Mouse (Mus musculus): ENCODE measurements around the gene Pgpep1l.
"Not testable (repeated sequence)": the region's sequence is repeated elsewhere in the genome, so short reads cannot be mapped to it uniquely, and the experiment has no call there.

The Pgpep1l gene

GRCm38 (mm10) chr7:68282304-68283132 is 18.5 kb upstream of the Pgpep1l start:
- DNase-seq (ENCODE audit: low read depth) = no peak

GRCm38 (mm10) chr7:68281341-68281740 is 17.3 kb upstream of the Pgpep1l start:
- no peak for DNase-seq (ENCODE audit: low read depth)

- DNase-seq (ENCODE audit: low read depth) = no peak
Measured at GRCm38 (mm10) chr7:68280352-68280869, 16.4 kb upstream of the Pgpep1l start.

- no peak for DNase-seq (ENCODE audit: low read depth)
Measured at GRCm38 (mm10) chr7:68279481-68279880, 15.4 kb upstream of the Pgpep1l start.

GRCm38 (mm10) chr7:68278908-68279307 is 14.9 kb upstream of the Pgpep1l start:
- no peak for DNase-seq (ENCODE audit: low read depth)

- DNase-seq (ENCODE audit: low read depth) = no peak
Measured at GRCm38 (mm10) chr7:68278385-68278784, 14.4 kb upstream of the Pgpep1l start.

GRCm38 (mm10) chr7:68277897-68278270 is 13.9 kb upstream of the Pgpep1l start:
- no peak for DNase-seq (ENCODE audit: low read depth)

GRCm38 (mm10) chr7:68277054-68277896 is 13.2 kb upstream of the Pgpep1l start:
- DNase-seq (ENCODE audit: low read depth) = no peak

GRCm38 (mm10) chr7:68275838-68276731 is 12.1 kb upstream of the Pgpep1l start:
- no peak for DNase-seq (ENCODE audit: low read depth)

- DNase-seq (ENCODE audit: low read depth) = not testable (repeated sequence)
Measured at GRCm38 (mm10) chr7:68275445-68275837, 11.4 kb upstream of the Pgpep1l start.

GRCm38 (mm10) chr7:68274951-68275350 is 10.9 kb upstream of the Pgpep1l start:
- DNase-seq (ENCODE audit: low read depth) = no peak

GRCm38 (mm10) chr7:68274218-68274617 is 10.2 kb upstream of the Pgpep1l start:
- no peak for DNase-seq (ENCODE audit: low read depth)

- no peak for DNase-seq (ENCODE audit: low read depth)
Measured at GRCm38 (mm10) chr7:68273515-68273914, 9.5 kb upstream of the Pgpep1l start, which contains the start of gene Fam169b. Gene Fam169b (plus strand): TSS chr7:68273839.

- DNase-seq (ENCODE audit: low read depth) = no peak
Measured at GRCm38 (mm10) chr7:68272607-68273006, 8.6 kb upstream of the Pgpep1l start.

- no peak for DNase-seq (ENCODE audit: low read depth)
Measured at GRCm38 (mm10) chr7:68271816-68272215, 7.8 kb upstream of the Pgpep1l start.

GRCm38 (mm10) chr7:68270551-68270950 is 6.5 kb upstream of the Pgpep1l start:
- no peak for DNase-seq (ENCODE audit: low read depth)

- no peak for DNase-seq (ENCODE audit: low read depth)
Measured at GRCm38 (mm10) chr7:68266691-68267090, 2.7 kb upstream of the Pgpep1l start.

- DNase-seq (ENCODE audit: low read depth) = no peak
Measured at GRCm38 (mm10) chr7:68265391-68265790, 1.4 kb upstream of the Pgpep1l start.

GRCm38 (mm10) chr7:68264531-68264930 is 498 bp upstream of the Pgpep1l start:
- DNase-seq (ENCODE audit: low read depth) = no peak

- DNase-seq (ENCODE audit: low read depth) = no peak
Measured at GRCm38 (mm10) chr7:68263346-68264027, 546 bp downstream of the Pgpep1l start.

GRCm38 (mm10) chr7:68262612-68263200 is 1.3 kb downstream of the Pgpep1l start:
- no peak for DNase-seq (ENCODE audit: low read depth)

All from c-Kit-positive CD71-positive TER-119-negative erythroid progenitor cells, embryonic 14.5 days (primary cell).